Mouse (Mus musculus) lung, postnatal 0 days (tissue): Measurements from ENCODE around the gene Fdx1l.

Source experiments
- CTCF ChIP-seq: IDR thresholded peaks from 2 replicates; pipeline ENCODE4 v1.5.1; 2016; ENCODE audit warnings: antibody characterized with exemption, mild to moderate bottlenecking
- EP300 ChIP-seq: IDR thresholded peaks from 2 replicates; pipeline ENCODE4 v1.6.1; 2016; ENCODE audit warnings: antibody characterized with exemption, mild to moderate bottlenecking, control low read depth

DNA sequence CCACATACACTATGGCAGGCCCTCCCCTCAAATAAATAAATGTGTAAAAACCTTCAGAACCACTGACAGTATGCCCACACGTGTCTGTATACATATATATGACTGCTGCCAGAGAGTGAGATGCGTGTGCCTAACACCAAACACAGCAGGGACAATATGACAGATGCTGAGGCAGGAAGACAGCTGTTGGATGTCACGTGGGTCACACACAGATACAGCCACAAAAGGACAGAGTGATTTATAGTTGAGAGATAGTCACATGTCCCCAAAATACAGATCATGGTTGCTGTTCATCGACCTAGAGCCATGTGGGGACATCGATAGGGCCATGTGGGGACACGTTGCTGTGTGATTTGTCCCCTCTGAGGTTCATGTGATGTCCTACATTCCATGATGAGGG, 43.7 kb upstream of the Fdx1l start:
- TF ChIP-seq CTCF, result no peak
- no peak for TF ChIP-seq EP300
